Mouse (Mus musculus): ENCODE results near the gene Erg. TPM values are rescaled to one million over a fixed set of nuclear protein-coding genes. Genes with fewer than 3 reads are reported as not detected.

Gene Erg
- polyA plus RNA-seq, 1 experiment from 2014 or later = 1.7 TPM

DNA sequence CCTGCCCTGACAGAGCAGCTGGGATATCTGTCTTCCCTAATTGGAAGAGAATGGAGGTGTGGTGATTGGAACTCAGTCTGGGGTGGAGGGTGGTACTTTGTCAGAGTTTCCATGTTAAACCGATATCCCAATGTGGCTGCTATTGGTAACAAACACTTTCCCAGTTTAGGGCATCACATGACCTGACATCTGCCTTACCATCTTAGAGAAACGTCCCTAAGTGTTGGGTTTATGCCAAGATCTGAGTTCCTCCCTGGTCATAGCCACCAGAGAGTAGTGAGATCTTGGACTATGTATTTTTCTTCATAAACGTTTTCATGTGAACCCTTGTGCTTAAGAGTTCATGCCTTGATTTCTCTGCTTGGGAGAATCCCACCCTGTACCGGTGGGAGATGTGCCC lies 144.4 kb downstream of the Erg start:
- H3K36me3 ChIP-seq (replicated peaks; ENCODE audit: control insufficient read depth, insufficient read depth) = no peaks in the 10 kb centered on the region
- H3K9me3 ChIP-seq (ENCODE audit: control insufficient read depth, low read length) = no peaks in the 10 kb centered on the region
- no peak for ATAC-seq (ENCODE audit: low FRiP score)
- no peaks in the 10 kb centered on the region for H3K27me3 ChIP-seq (ENCODE audit: control insufficient read depth, insufficient read depth, low read length)
- no peak overlapping the region for H3K4me2 ChIP-seq (replicated peaks)
- no peak overlapping the region for H3K27ac ChIP-seq
- no peak for DNase-seq (ENCODE audit: low spot score)
- no peak overlapping the region for H3K4me3 ChIP-seq (replicated peaks; ENCODE audit: low read length)
- no peak overlapping the region for H3K9ac ChIP-seq
- no peaks in the 10 kb centered on the region for H3K4me1 ChIP-seq (replicated peaks; ENCODE audit: control insufficient read depth, insufficient read depth, low read length)
- 67% methylated on average over 4 of the region's 4 CpGs for WGBS

DNA sequence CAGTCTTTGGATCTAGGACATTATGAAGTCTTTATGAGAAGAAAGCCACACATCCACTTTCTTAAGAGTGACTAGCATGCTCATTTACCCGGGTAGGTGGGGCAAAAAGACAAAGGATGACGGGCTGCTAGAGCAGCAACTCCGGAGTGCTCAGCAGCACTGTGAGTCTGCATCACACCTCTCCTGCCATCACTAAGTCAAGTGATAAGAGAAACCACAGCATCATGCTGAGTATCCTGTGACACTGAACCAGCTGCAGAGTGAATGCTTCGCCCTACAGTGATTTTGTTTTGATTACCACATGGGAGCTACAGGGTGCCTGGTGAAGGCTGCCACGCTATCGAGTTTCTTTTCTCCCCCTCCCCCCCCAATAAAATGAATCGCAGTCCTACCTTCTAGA lies 145.2 kb downstream of the Erg start:
- WGBS = 62% methylated on average over 7 of the region's 7 CpGs

DNA sequence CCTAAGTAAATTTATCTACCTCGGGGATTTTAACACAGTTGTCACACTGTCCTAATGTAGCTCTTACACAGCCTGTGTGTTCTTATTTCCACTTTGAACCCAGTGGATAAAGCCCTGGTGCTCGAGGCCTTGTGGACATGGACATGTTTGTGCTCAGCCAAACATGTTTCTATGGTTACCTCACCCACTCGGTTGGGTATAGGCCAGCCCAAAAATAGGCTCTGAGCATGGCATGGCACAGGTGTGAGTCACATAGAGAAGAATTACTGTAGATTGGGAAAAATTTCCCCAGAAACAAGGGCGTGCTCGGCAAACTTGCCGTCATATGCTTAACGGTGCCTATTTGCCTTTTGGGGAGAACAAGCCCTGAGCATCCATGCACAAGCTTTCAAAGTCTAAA lies 146.1 kb downstream of the Erg start:
- 83% methylated on average over 7 of the region's 7 CpGs for WGBS
- ATAC-seq (ENCODE audit: low FRiP score) (no peak), DNase-seq (ENCODE audit: low spot score) (no peak)
- no peaks in the 10 kb centered on the region for H3K27me3 ChIP-seq (ENCODE audit: control insufficient read depth, insufficient read depth, low read length)
- H3K4me1 ChIP-seq (replicated peaks; ENCODE audit: control insufficient read depth, insufficient read depth, low read length) = no peaks in the 10 kb centered on the region
- H3K4me2 ChIP-seq (replicated peaks) = no peak overlapping the region
- H3K9ac ChIP-seq = no peak overlapping the region
- H3K36me3 ChIP-seq (replicated peaks; ENCODE audit: control insufficient read depth, insufficient read depth) = no peaks in the 10 kb centered on the region
- no peak overlapping the region for H3K4me3 ChIP-seq (replicated peaks; ENCODE audit: low read length)
- H3K27ac ChIP-seq = no peak overlapping the region
- H3K9me3 ChIP-seq (ENCODE audit: control insufficient read depth, low read length) = no peaks in the 10 kb centered on the region

More for the DNA sequence above, 145.2 kb downstream of the Erg start:
- Histone ChIP-seq H3K4me3 (replicated peaks; ENCODE audit: low read length) (no peak overlapping the region), H3K9ac (no peak overlapping the region), H3K4me2 (replicated peaks) (no peak overlapping the region), H3K4me1 (replicated peaks; ENCODE audit: control insufficient read depth, insufficient read depth, low read length) (no peaks in the 10 kb centered on the region), H3K36me3 (replicated peaks; ENCODE audit: control insufficient read depth, insufficient read depth) (no peaks in the 10 kb centered on the region), H3K27me3 (ENCODE audit: control insufficient read depth, insufficient read depth, low read length) (no peaks in the 10 kb centered on the region), H3K9me3 (ENCODE audit: control insufficient read depth, low read length) (no peaks in the 10 kb centered on the region), H3K27ac (no peak overlapping the region)
- DNase-seq (ENCODE audit: low spot score) (no peak), ATAC-seq (ENCODE audit: low FRiP score) (no peak)

DNA sequence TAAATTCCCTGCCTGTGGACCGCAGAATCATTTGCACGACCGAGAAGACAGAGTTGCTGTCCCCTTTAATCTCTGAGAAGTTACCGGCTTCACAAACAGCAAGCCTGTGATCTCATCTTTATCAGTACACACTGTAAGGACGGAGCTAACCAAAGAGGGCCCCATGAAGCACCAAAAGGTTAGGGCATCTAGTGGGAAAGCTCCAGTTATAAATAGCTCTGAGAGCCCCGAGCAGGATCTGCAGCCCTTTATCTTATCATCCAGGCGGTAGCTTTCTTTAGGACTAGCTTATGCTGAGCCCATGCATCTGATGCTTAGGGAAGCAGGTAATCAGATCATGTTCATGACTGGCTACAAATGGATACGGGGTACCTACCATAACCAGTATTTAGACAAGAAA lies 146.6 kb downstream of the Erg start:
- DNase-seq (ENCODE audit: low spot score) (no peak), ATAC-seq (ENCODE audit: low FRiP score) (no peak)

DNA sequence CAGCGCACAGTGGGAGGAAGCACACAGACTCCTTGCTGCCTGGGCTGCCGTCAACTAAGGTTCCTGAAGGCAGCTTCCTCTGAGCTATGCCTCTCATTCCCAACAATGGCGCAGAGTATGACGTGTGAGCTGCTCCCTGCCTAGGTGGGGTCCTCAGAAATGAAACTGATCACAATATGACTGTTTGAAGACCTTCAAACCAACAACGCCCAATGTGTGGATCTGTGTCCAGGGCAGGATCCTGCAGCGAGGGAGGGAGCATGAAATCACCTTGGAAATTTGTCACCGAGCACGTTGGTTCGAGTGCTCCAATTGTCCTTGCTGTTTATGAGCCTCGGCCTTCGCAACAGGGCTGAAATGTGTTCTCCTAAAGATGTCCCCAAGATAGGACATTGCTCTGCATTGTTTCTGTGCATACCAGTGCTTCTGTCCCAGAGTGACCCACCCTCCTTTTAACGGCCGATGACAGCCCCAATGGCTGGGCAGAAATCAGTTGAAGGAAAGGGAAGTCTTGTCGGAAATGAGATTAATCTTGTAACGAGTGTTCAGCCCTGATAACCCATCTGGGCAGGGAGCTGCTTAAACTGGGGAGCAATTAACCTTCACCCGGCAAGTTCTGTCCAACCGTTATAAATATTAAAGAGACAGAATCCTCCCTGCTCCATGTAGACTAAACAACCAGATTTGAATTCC lies 147.4 kb downstream of the Erg start:
- H3K4me1 ChIP-seq (replicated peaks; ENCODE audit: control insufficient read depth, insufficient read depth, low read length) = no peaks in the 10 kb centered on the region
- H3K36me3 ChIP-seq (replicated peaks; ENCODE audit: control insufficient read depth, insufficient read depth) = no peaks in the 10 kb centered on the region
- no peak for DNase-seq (ENCODE audit: low spot score)
- no peaks in the 10 kb centered on the region for H3K27me3 ChIP-seq (ENCODE audit: control insufficient read depth, insufficient read depth, low read length)
- WGBS = 79% methylated on average over 17 of the region's 17 CpGs
- H3K9me3 ChIP-seq (ENCODE audit: control insufficient read depth, low read length) = no peaks in the 10 kb centered on the region
- no peak overlapping the region for H3K4me2 ChIP-seq (replicated peaks)
- H3K9ac ChIP-seq = no peak overlapping the region
- no peak overlapping the region for H3K27ac ChIP-seq
- no peak for ATAC-seq (ENCODE audit: low FRiP score)
- H3K4me3 ChIP-seq (replicated peaks; ENCODE audit: low read length) = no peak overlapping the region

More for the DNA sequence above, 146.6 kb downstream of the Erg start:
- no peaks in the 10 kb centered on the region for H3K36me3 ChIP-seq (replicated peaks; ENCODE audit: control insufficient read depth, insufficient read depth)
- no peak overlapping the region for H3K4me3 ChIP-seq (replicated peaks; ENCODE audit: low read length)
- H3K4me1 ChIP-seq (replicated peaks; ENCODE audit: control insufficient read depth, insufficient read depth, low read length) = no peaks in the 10 kb centered on the region
- no peak overlapping the region for H3K9ac ChIP-seq
- H3K27ac ChIP-seq = no peak overlapping the region
- no peaks in the 10 kb centered on the region for H3K27me3 ChIP-seq (ENCODE audit: control insufficient read depth, insufficient read depth, low read length)
- no peaks in the 10 kb centered on the region for H3K9me3 ChIP-seq (ENCODE audit: control insufficient read depth, low read length)
- no peak overlapping the region for H3K4me2 ChIP-seq (replicated peaks)
- WGBS = 81% methylated on average over 8 of the region's 8 CpGs

DNA sequence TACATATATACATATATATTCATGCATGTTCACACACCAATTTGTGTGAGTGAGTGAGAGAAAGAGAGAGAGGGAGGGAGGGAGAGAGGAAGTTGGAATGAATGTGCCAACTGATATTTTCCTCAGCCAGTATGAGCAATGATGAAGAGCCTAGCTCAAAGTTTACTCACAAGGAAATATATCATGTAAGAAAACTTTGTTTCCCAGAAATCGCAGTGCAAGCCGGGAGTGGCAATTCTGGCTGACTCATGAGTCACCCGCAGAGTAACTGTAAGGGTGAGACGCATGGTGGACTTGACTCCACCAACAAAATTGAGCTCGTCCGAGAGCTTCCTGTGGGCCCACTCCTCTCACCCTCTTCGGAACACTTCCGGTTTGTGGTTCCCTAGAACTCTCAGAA lies 149.8 kb downstream of the Erg start:
- ATAC-seq (ENCODE audit: low FRiP score) (no peak), DNase-seq (ENCODE audit: low spot score) (no peak)
- H3K4me3 ChIP-seq (replicated peaks; ENCODE audit: low read length) = no peak overlapping the region
- no peaks in the 10 kb centered on the region for H3K27me3 ChIP-seq (ENCODE audit: control insufficient read depth, insufficient read depth, low read length)
- H3K27ac ChIP-seq = no peak overlapping the region
- no peaks in the 10 kb centered on the region for H3K9me3 ChIP-seq (ENCODE audit: control insufficient read depth, low read length)
- H3K4me1 ChIP-seq (replicated peaks; ENCODE audit: control insufficient read depth, insufficient read depth, low read length) = no peaks in the 10 kb centered on the region
- no peak overlapping the region for H3K9ac ChIP-seq
- 93% methylated on average over 8 of the region's 8 CpGs for WGBS
- no peak overlapping the region for H3K4me2 ChIP-seq (replicated peaks)
- H3K36me3 ChIP-seq (replicated peaks; ENCODE audit: control insufficient read depth, insufficient read depth) = no peaks in the 10 kb centered on the region

DNA sequence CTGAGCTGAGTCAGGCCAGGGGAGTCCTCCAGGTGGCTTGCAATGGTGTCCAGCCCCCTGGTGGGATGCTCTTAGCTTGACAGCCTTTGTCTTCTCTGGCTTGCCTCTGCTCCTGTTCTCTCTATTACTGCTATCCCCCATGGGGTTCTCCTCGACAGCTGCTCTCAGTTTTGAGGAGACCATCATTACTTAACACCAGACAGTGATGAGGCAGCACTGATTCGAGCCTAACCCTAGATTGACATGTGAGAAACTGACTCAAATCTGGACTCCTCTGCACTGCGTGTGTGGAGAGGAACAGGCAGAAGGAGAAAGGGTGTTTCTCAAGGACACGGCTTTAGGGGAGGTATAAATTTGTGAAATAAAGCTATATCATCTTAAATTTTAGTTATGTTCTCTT lies 150.3 kb downstream of the Erg start:
- no peaks in the 10 kb centered on the region for H3K9me3 ChIP-seq (ENCODE audit: control insufficient read depth, low read length)
- no peak overlapping the region for H3K9ac ChIP-seq
- no peaks in the 10 kb centered on the region for H3K36me3 ChIP-seq (replicated peaks; ENCODE audit: control insufficient read depth, insufficient read depth)
- no peak overlapping the region for H3K4me3 ChIP-seq (replicated peaks; ENCODE audit: low read length)
- H3K27ac ChIP-seq = no peak overlapping the region
- whole genome bisulfite sequencing = 53% methylated on average over 4 of the region's 4 CpGs
- H3K27me3 ChIP-seq (ENCODE audit: control insufficient read depth, insufficient read depth, low read length) = no peaks in the 10 kb centered on the region
- no peaks in the 10 kb centered on the region for H3K4me1 ChIP-seq (replicated peaks; ENCODE audit: control insufficient read depth, insufficient read depth, low read length)
- DNase-seq (ENCODE audit: low spot score) (no peak), ATAC-seq (ENCODE audit: low FRiP score) (no peak)
- H3K4me2 ChIP-seq (replicated peaks) = no peak overlapping the region

DNA sequence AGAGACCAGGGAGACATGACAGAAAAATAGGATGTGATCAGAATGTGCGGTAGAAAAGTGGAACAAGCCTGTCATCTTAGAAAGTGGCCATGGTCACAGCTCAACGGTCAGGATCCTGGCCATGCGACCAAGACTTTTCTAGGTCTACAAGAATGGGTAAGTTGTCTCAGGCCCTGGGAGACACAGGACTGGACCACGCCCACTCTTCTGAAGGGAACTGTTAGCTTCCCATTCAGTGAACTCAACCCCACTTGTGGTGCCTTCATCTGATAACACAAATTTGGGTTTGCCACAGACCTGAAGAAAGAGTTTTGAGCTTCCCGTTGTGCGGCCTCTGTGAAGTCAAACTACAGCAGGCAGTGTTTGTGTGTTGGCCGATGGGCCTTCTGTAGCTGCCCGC lies 152.0 kb downstream of the Erg start:
- ATAC-seq (ENCODE audit: low FRiP score) = no peak

DNA sequence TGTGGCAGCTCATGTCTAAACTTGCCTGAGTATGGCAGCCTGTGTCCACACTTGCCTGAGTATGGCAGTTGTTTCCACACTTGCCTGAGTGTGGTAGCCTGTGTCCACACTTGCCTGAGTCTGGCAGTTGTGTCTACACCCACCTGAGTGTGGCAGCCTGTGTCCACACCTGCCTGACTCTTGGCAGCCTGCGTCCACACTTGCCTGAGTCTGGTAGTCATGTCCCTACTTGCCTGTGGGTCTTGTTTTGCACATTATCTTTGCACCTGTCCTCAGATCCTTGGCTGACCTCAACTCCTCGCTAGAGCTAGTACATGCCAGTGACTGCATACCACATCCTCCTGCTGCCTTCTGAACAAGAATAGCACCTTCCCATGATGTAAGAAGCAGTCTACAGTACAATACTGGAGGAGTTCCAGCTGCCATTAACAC lies 153.8 kb downstream of the Erg start:
- 89% methylated on average over 2 of the region's 2 CpGs for WGBS

More for the DNA sequence above, 152.0 kb downstream of the Erg start:
- Histone ChIP-seq H3K9ac (no peak overlapping the region), H3K4me3 (replicated peaks; ENCODE audit: low read length) (no peak overlapping the region), H3K27ac (no peak overlapping the region), H3K36me3 (replicated peaks; ENCODE audit: control insufficient read depth, insufficient read depth) (no peaks in the 10 kb centered on the region), H3K27me3 (ENCODE audit: control insufficient read depth, insufficient read depth, low read length) (no peaks in the 10 kb centered on the region), H3K4me2 (replicated peaks) (no peak overlapping the region), H3K9me3 (ENCODE audit: control insufficient read depth, low read length) (no peaks in the 10 kb centered on the region), H3K4me1 (replicated peaks; ENCODE audit: control insufficient read depth, insufficient read depth, low read length) (no peaks in the 10 kb centered on the region)
- DNase-seq (ENCODE audit: low spot score) = no peak
- 92% methylated on average over 8 of the region's 8 CpGs for WGBS

DNA sequence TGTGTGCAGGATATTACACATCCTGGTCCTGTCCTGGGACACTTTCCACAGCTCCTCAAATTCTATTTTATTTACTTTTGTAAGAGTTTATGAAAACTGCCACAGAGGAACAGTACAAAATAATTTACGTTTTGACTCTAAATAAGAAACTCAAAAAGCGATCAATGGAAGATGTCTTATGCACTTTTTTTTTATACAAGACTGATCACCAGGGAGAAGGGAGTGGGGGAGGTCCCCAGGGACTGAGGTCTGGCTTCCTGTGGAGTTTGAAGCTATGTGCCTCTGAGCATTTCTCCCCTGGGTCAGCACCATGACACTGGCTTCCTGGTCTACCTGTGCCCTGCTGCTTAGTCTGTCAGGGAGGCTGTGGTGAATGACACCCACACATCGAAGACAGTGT lies 156.5 kb downstream of the Erg start:
- ATAC-seq (ENCODE audit: low FRiP score) (no peak), DNase-seq (ENCODE audit: low spot score) (no peak)
- no peak overlapping the region for H3K27ac ChIP-seq
- H3K9me3 ChIP-seq (ENCODE audit: control insufficient read depth, low read length) = no peaks in the 10 kb centered on the region
- 95% methylated on average over 3 of the region's 3 CpGs for WGBS
- H3K4me2 ChIP-seq (replicated peaks) = no peak overlapping the region
- no peak overlapping the region for H3K9ac ChIP-seq
- H3K4me1 ChIP-seq (replicated peaks; ENCODE audit: control insufficient read depth, insufficient read depth, low read length) = no peaks in the 10 kb centered on the region
- H3K4me3 ChIP-seq (replicated peaks; ENCODE audit: low read length) = no peak overlapping the region
- H3K27me3 ChIP-seq (ENCODE audit: control insufficient read depth, insufficient read depth, low read length) = no peaks in the 10 kb centered on the region
- H3K36me3 ChIP-seq (replicated peaks; ENCODE audit: control insufficient read depth, insufficient read depth) = no peaks in the 10 kb centered on the region

More for the DNA sequence above, 153.8 kb downstream of the Erg start:
- ATAC-seq (ENCODE audit: low FRiP score) (no peak), DNase-seq (ENCODE audit: low spot score) (no peak)
- no peaks in the 10 kb centered on the region for H3K27me3 ChIP-seq (ENCODE audit: control insufficient read depth, insufficient read depth, low read length)
- no peak overlapping the region for H3K4me3 ChIP-seq (replicated peaks; ENCODE audit: low read length)
- no peak overlapping the region for H3K4me2 ChIP-seq (replicated peaks)
- H3K4me1 ChIP-seq (replicated peaks; ENCODE audit: control insufficient read depth, insufficient read depth, low read length) = no peaks in the 10 kb centered on the region
- no peak overlapping the region for H3K27ac ChIP-seq
- H3K9ac ChIP-seq = no peak overlapping the region
- H3K9me3 ChIP-seq (ENCODE audit: control insufficient read depth, low read length) = no peaks in the 10 kb centered on the region
- H3K36me3 ChIP-seq (replicated peaks; ENCODE audit: control insufficient read depth, insufficient read depth) = no peaks in the 10 kb centered on the region

All from hindbrain, embryonic 14.5 days (tissue).